Mouse (Mus musculus) layer of hippocampus, adult 9-10 months (tissue): ENCODE data around the gene C2cd2.

Source experiments
- DNase-seq: peaks from one replicate; pipeline ENCODE4 v3.0.0; 2022; ENCODE audit warnings: low spot score

C2cd2 gene

DNA sequence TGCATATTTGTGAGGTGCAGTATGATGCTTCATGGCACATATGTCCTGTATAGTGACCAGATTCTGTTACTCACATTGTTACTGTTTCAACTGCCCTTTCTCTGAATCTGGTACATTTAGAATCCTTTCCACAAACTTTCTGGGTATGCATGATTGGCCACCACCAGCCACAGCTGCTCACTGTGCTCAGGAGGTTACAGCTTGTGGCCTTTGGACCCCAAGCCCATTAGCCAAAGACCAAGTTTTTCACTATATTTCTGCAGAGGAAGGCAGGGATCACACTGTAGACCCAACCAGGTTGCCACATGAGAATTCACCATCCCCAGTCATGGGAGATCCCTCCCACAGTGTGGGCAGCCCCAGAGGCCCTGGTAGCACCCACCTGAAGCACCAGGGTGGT is 79.5 kb downstream of the C2cd2 start:
- DNase-seq: no peak

DNA sequence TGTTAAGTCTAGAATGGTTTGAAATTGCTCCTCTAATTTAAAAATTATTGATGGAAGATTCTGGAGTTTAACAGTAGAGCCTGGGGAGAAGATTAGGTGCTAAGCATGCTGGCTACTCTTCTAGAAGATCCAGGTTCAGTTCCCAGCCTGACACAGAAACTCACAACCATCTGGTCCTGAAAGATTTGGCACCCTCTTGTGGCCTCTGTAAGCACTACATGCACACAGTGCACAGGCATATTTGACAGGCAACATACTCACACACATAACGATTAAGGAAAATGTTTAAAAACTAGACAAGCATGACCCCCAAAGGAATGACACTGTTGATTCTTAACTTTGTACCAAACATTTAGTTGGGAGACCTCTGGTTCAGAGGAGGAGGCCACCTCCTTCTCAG is 83.3 kb downstream of the C2cd2 start:
- peak; percentile 22 for DNase-seq

DNA sequence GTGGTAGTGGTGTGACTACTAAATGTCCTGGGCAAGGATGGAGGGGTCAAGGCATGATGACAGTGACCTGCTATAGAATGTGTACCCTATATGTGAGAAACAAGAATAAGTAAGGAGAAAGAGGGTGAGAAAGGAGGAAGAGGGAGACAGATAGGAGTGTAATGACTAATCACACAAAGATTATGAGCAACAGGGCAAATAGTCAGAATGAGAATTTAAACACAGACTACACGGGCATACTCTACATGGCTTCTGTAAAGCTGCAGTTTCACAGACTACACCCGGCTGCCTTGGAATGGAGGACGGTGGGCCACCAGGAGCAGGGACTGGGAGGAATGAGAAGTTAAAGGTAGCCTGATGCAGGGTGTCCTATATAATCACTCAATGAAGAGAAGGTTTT is 84.9 kb downstream of the C2cd2 start:
- no peak for DNase-seq

DNA sequence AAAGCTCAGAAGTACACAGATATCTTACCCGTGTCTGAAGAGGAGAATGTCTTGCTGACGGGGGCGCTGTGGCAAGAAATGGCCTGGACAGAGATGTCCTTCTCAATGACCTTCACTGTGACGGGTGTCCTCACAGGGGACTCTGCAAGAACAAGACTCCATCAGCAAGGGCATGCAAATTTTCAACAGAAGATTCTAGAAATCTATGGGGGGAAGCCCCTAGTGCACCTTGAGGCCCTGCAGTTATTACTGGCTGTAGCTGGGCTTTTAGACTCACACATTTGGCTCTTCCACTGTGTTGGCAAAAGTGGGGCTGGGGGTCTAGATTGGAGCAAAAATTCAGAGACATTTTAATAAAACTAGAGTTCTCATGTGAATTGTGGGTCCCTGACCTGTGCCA is 87.3 kb downstream of the C2cd2 start:
- DNase-seq: no peak

DNA sequence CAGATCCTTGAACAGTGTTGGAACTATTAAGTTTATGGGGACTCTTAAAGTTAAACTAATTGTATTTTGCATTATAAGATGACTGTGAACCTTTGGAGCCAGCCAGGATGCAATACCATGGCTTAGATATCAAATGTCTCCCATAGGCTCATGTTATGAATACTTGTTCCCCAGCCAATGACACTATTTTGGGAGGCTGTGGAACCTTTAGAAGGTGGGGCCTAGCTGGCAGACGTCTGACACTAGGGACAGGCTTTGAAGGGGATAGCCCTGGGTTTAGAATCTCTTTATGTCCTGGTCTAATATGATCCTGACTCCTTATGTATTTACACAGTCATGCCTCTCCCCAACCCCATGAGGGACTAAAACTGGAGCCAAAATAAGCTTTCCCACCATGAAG is 88.0 kb downstream of the C2cd2 start:
- no peak for DNase-seq

DNA sequence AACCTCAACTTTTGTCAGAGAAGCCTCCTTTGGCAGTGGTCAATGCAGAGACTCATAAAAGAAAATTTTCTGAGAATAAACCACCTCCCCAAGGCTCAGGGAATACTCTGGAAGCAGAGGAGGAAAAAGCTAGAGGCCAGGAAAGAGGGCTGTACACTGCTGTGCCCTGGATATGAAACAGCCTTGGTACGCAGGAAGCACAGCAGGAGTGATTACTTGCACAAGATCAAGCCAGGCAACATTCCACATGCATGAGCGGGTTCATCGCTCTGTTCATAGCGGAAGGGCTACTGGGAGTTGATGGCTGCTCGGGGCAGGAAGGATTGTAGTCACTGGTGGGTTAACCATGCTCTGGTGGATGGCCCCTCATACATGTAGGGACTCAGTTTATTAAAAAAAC is 89.7 kb downstream of the C2cd2 start:
- no peak for DNase-seq

DNA sequence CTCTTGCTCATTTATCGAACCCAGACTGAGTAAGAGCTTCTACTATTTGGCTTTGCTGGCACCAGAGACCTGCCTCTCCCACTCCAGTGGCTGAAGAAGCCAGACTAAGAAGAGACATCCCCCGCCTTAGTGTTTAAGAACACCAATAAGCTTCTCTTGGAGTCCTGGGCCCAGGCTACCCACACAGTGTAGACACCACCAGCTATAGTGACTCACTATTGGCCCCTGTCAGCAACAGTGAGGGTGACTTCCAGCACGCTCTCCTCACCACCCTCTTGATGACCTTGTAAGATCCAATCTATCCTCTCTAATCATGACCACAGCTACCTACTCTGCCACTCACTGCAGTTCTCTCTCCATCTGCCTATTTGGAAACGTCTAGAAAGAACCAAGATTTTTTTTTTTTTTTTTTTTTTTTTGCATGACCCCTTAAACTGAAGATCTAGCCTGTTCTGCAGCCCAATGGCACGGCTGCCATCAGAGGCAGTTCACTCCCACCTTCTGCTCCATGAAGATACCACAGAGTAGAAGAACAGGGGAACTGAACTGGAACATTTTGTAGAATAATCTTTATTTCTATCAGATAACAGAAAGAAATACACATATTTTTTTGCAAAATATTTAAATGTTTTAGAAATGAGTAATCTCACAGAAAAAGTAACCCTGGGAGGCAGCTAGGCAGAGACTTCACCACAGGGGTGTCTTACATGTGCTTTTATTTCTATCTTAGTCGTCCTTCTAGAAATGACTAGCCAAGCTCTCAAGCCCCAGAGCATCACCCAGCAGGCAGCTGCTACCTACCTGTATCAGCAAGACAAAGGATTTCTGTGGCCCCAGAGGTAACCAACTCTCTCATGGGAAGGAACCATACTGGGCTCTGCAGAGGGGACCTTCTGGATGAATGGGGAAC is 93.0 kb downstream of the C2cd2 start:
- DNase-seq: no peak

DNA sequence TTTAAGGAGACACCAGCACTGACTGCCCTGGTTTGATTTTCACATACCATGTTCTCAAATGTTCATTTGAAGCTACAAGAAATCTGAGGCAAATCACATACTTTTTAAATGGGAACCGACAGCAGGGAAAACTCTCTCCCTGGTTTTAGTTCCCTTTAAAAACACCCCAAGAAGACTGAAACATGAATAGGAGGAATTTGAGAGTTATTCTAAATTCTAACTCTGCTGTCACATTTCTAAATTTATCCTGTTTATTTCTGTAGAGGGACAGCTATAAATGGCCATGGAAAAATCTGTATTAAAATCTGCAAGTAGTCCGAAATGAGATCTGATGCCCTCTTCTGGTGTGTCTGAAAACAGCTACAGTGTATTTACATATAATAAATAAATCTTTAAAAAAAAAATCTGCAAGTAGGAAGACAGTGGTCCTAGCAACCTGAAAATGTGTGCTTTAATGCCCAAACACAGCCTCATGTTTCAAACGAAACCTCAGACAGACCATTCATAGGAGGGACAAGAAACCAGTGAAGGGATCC is 98.4 kb downstream of the C2cd2 start:
- DNase-seq: no peak

DNA sequence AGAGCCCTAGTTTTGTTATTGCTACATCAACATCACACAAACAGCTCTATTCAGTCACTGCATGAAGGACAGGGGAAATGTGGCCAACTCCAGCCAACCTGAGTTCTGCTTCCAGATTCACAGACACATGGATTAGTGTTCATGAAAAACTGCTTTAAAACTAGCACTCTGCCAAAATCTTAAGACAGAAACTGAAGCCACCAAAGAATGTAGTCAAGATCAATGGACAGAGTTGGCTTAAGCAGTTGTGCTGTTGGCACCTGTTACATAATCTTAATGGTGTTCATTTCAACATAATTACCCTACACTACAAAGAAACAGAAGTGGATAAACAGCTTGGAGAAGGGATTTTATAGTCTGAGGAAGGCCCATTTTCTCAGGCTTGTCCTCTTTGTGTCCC is 106.3 kb downstream of the C2cd2 start:
- no peak for DNase-seq

DNA sequence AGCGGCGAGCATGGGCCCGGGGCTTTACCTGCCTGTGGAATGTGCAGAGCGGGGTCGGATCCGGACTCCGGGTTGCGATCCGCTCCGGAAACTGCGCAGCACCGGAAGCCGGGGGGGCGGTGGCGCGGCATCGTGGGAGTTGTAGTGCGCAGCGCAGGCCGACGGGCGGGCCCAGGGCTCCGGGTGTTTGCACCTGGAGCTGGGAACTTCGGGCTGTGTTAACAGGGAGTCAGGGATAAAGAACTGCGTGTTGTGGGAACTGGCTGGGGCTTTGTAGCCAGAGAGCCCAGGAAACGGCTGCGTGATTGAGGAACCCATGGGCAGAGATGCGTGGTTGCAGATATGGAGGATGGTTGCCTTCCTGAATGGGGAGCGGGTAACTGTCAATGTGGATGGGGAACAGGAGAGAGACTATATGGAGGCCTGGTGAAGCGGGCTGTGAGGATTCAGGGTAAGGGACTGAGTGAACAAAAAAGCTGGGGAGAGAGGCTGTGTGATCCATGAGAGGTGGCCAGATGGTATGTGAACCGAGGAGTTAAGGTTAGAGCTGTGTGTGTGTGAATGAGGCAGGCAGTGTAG is 110.6 kb downstream of the C2cd2 start, which contains the start of gene Prdm15:
Gene Prdm15, minus strand, starts transcription at position 110 of the 579 bp plus-strand sequence.
- peak; percentile 76 for DNase-seq

DNA sequence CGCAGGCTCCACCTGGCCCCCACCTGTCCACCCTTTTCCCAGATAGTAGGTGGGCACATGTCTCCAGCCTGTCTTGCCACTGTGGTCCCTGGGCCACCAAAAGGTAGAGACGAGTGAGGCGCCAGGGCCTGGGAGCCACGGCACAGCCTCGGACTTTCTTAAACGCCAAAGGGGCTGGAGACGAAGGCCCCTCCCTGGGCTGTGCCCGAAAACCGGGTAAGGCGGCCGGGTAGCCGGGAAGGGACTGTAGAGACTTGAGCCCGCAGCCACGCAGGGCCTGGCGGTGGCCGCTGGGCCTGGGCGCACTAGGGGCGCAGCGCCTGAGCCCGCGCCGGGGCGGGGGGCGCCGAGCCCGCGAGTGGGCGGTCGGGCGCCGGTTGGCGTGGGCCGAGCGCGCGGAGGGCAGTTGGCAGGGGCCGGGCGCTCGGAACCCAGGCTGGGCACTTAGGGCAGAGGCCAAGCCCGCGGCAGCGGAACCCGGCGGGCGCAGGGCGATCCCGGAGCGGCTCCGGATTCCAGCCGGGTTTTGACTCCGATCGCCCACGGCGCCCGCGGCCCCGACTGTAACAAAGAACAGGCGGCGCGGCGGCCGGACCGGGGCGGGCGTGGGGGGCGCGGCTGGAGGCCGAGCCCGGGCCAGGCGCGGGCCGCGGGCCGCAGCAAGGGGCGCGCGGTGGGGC is 111.2 kb downstream of the C2cd2 start:
- DNase-seq: peak; percentile 72

DNA sequence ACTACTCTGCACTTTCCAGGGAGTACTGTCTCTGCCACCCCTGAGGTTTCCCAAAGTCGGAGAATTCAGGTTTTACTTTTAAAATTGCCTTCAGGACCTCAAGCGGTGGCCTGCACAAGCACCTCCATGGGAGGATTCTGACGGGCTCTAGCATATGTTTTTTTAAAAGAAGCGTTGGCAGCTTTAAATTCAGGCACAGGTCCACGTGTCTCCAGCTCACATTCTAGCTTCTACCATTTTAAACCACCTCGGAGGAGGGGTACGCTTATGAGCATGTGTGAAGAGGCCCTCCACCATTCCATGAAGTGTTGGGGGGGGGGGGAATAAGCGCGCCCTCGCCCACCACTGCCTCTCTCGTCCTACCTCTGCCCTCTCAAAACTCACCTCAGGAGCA is 111.7 kb downstream of the C2cd2 start:
- DNase-seq: peak; percentile 35

DNA sequence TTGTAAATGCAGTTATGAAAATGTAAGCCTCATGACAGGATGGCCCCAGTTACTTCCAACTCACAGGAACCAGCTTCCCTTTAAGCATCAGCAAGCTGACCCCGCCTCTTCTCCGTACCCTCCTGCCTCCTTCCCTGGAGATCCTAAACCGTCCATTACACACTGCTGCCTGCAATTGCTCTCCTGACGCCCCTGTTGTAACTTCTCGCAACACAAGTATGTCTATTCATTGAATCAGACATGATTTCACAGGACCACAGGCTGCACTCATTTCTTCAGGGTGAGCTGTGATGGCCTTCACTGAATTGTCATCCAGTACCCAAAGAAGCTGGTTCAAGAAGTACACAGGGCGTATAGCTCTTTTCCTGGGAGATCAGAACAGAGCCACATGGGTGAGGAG is 113.6 kb downstream of the C2cd2 start:
- DNase-seq: no peak

DNA sequence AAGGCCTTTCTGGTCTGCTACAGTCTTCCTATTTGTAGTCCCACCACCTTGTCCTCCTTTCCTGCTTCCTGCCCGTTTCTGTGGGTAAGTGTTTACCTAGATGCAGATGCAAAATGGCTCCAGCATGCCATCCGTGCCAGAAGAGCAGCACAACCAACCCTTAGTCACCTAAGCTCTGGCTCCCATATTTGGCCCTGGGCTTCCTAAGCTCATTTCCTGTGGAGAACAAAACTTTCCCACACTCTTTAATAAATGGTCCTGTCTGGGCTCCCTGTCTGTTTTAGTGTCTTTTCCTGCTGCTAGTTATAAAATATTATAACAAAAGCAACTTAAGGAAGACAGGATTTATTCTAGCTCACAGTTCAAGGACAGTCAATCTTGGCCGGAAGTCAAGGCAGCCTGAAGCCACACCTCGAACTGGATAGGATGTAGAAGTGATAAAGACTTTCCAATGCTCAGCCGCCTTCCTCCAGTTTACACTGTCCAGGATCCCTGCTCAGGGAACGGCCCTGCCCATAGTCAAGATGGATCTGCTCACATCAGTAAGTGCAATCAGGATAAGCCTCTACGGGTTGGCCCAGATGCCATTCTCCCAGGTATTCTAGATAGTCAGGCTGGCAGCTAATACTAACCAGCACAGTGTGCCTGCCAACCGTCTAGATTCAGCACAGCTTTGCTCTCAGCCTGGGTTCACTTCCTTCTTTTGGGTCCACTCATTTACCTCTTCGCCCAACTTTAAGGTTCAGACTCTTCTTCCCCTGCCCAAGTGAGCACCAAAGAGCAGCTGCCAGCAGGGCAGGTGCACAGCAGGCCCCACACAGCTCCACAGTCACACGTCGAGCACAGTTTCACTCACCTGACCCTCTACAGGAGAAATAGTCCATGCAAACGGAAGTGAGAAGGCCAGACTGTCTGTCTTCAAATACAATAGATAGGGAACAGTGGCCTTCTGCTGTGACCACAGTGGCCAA is 117.1 kb downstream of the C2cd2 start:
- no peak for DNase-seq

DNA sequence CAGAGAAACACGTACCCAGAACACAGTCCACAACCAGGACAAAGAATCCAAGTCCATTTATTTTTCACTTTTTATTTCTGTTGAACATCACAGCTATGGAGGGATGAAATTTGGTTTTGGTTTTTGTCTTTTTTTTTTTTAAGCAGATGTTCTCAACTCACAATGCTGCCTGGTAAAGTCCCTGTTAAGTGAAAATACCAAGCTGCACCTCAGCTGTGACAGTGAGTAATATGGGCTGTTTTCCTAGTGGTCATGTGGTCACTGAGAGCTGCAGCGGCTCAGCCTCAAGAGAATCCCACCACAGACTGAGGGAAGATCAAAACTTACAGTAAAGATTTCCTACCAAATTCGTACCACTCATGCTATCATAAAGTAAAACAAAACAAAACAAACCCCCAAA is 130.2 kb downstream of the C2cd2 start:
- DNase-seq: no peak

DNA sequence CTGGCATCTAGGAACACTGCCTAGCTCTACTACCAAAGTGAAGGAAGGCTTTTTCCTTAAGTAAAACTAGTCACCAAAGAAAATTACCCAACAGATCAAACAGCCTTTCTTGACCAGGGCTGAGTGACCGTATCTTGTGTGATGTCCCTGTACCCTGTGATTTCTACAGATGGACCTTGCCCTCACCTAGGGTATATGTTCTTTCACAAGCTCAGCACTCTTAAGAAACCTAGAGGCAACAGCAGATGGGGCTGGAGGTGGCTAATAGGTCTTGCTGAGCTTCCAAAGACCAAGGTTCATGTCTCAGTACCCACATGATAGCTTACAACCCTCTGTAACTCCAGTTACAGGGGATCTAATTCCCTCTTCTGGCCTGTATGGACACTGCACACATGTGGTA is 134.2 kb downstream of the C2cd2 start:
- DNase-seq: no peak

DNA sequence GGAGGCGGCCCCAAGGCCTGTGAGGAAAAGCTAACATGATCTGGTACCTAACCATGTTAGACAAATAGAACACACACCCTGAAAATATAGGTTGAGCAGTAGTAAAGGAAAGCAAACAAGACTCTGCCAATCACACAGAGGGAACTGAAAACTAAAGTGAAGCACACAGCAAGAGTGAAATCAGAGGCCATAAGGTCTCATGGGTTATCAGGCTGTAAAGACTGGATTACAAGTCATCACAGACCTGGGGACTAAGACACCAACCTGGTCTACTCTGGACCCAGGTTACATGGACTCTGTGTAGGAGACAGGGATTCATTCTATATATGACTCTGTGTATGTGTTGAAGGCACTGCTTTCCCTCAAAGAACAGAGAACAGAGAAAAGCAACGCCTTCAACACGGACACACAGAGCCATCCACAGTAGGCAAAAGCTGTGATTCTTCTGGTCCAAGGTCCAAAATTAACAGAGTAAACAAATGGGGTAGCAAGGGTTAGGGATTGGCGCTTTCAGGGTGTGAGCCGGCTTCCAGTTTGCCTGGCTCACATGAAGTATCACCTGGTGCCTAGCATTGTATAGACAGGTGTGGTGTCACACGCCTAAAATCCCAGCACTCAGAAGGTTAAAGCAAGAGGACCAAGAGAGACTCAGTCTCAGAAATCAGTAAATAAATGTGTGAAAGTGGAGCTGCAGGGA is 138.9 kb downstream of the C2cd2 start:
- DNase-seq: no peak

DNA sequence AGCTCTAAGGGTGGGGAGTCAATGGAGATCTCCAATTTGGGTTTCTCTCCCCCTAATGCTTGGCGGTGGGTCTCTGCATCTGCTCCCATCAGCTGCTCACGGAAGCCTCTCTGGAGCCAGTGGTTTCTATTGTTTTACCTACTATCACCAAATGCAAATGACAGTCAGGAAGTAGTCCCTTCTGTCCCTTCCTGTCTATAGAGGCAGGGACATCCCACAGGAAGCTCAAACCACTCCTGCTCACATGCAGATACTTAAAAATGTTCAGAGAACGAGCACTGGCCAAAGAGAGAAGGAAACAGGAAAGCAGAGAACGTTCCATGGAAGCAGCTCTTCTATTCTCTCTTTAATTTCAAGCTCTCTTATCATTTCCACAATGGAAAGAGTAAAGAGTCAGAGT is 142.9 kb downstream of the C2cd2 start:
- DNase-seq: no peak

DNA sequence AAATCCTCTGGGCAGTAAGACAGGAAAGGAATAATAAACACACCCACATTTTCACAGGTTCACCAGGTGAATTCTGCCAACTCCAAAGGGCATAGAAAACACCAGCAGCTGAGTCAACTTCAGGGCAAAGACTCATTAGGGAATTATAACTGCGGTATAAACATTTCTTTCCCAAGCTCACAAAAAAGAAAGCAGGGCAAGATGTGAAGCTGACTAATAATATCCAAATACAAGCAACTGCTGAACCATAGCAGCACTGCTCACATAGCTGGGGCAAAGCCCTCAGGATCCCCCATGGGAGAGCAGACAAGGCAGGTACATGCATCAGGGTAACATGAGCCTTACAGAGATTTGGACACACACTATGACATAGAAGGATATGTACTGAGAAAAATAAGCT is 145.0 kb downstream of the C2cd2 start:
- no peak for DNase-seq

DNA sequence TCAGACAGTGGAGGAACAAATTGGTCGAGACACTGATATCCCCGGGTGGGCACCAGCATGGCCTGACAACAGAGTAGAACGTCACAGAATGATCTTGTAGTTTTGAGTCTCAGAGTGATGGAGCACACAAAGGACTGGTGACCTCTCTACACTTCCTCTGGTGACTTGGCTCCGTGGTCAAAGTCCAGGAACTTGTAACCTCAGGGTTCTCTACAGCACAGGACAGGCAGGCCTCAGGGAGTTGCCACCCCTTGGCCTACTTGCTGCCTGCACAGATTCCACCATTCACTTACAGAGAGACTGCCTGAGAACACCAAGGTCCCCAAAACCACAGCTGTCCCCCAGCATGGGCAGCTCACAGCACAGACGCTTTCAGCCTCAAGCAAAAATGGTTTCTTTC is 147.1 kb downstream of the C2cd2 start:
- DNase-seq: no peak

DNA sequence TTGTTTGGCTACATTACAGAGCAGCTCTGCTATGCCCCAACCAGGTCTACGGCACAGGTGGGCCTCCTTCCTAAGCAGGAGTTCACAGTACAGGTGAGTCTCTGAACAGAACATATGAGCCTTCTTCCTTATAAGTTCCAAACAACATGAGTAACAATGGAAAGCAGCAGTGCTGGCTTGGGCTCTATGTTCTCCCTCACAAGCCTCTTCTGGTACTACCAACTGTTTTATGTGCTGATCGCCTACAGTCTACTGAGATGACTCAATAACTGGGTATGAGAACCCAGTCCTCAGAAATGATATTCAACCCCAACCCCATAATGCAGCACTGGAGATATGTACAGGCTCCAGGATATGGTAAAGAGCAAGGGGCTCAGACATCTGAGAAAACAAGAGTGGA is 148.3 kb downstream of the C2cd2 start:
- no peak for DNase-seq
